Mouse (Mus musculus): ENCODE data around the gene Gpr160.
"Not testable (repeated sequence)": the region's sequence is repeated elsewhere in the genome, so short reads cannot be mapped to it uniquely, and the experiment has no call there.

The Gpr160 gene

GRCm38 (mm10) chr3:30855604-30856458 lies at the start of gene Gpr160:
Gene Gpr160 (plus strand): TSS chr3:30855950.
- peak; percentile 73 for DNase-seq (ENCODE audit: low spot score)

GRCm38 (mm10) chr3:30812881-30813280 lies 42.9 kb upstream of the Gpr160 start:
- DNase-seq (ENCODE audit: low spot score): no peak

- DNase-seq (ENCODE audit: low spot score): no peak
Measured at GRCm38 (mm10) chr3:30818630-30819125, 37.1 kb upstream of the Gpr160 start.

GRCm38 (mm10) chr3:30822163-30822562 lies 33.6 kb upstream of the Gpr160 start:
- no peak for DNase-seq (ENCODE audit: low spot score)

GRCm38 (mm10) chr3:30826069-30826468 lies 29.7 kb upstream of the Gpr160 start:
- DNase-seq (ENCODE audit: low spot score): no peak

GRCm38 (mm10) chr3:30831848-30832606 lies 23.7 kb upstream of the Gpr160 start:
- no peak for DNase-seq (ENCODE audit: low spot score)

GRCm38 (mm10) chr3:30833254-30833653 lies 22.5 kb upstream of the Gpr160 start:
- no peak for DNase-seq (ENCODE audit: low spot score)

GRCm38 (mm10) chr3:30845755-30846154 lies 10.0 kb upstream of the Gpr160 start:
- no peak for DNase-seq (ENCODE audit: low spot score)

- no peak for DNase-seq (ENCODE audit: low spot score)
Measured at GRCm38 (mm10) chr3:30847413-30847812, 8.3 kb upstream of the Gpr160 start.

- no peak for DNase-seq (ENCODE audit: low spot score)
Measured at GRCm38 (mm10) chr3:30851422-30851821, 4.3 kb upstream of the Gpr160 start.

GRCm38 (mm10) chr3:30853596-30853995 lies 2.2 kb upstream of the Gpr160 start:
- no peak for DNase-seq (ENCODE audit: low spot score)

- DNase-seq (ENCODE audit: low spot score): not testable (repeated sequence)
Measured at GRCm38 (mm10) chr3:30859599-30859998, 3.8 kb downstream of the Gpr160 start.

- no peak for DNase-seq (ENCODE audit: low spot score)
Measured at GRCm38 (mm10) chr3:30860705-30861104, 5.0 kb downstream of the Gpr160 start.

- no peak for DNase-seq (ENCODE audit: low spot score)
Measured at GRCm38 (mm10) chr3:30863712-30864435, 8.1 kb downstream of the Gpr160 start.

- no peak for DNase-seq (ENCODE audit: low spot score)
Measured at GRCm38 (mm10) chr3:30864640-30865039, 8.9 kb downstream of the Gpr160 start.

GRCm38 (mm10) chr3:30868176-30868575 lies 12.4 kb downstream of the Gpr160 start:
- no peak for DNase-seq (ENCODE audit: low spot score)

- no peak for DNase-seq (ENCODE audit: low spot score)
Measured at GRCm38 (mm10) chr3:30868625-30869024, 12.9 kb downstream of the Gpr160 start.

- DNase-seq (ENCODE audit: low spot score): no peak
Measured at GRCm38 (mm10) chr3:30869995-30870394, 14.2 kb downstream of the Gpr160 start.

- no peak for DNase-seq (ENCODE audit: low spot score)
Measured at GRCm38 (mm10) chr3:30876709-30877108, 21.0 kb downstream of the Gpr160 start.

GRCm38 (mm10) chr3:30887449-30887848 lies 31.7 kb downstream of the Gpr160 start:
- no peak for DNase-seq (ENCODE audit: low spot score)

- DNase-seq (ENCODE audit: low spot score): no peak
Measured at GRCm38 (mm10) chr3:30889014-30889413, 33.3 kb downstream of the Gpr160 start.

GRCm38 (mm10) chr3:30896721-30897120 lies 41.0 kb downstream of the Gpr160 start:
- DNase-seq (ENCODE audit: low spot score): no peak

Data from embryo, embryonic 10 days (tissue).